Mouse (Mus musculus) stomach, embryonic 16.5 days (tissue): ENCODE results near the gene Spns1. TPM values are rescaled to one million over a fixed set of nuclear protein-coding genes. Genes with fewer than 3 reads are reported as not detected.

Experiments used
- ATAC-seq: fragments of 200-750 bp; cut with Nextera tagmentation; 2 replicates; pipeline ENCODE4 v1.8.0; 2017; ENCODE audit warnings: moderate number of reproducible peaks, moderate TSS enrichment; ENCODE audit not compliant: insufficient read depth, low FRiP score
- H3K27ac ChIP-seq: fragments of 300-500 bp; sonication (generic); 2 replicates; pipeline ENCODE4 v1.5.1; 2014; ENCODE audit warnings: low read length
- H3K27me3 ChIP-seq: fragments of 300-500 bp; sonication (generic); 2 replicates; pipeline ENCODE4 v1.6.1; 2014; ENCODE audit warnings: low read length, control low read depth, mixed read lengths; ENCODE audit not compliant: control insufficient read depth, insufficient read depth
- H3K36me3 ChIP-seq: fragments of 300-500 bp; sonication (generic); 2 replicates; pipeline ENCODE4 v1.6.1; 2014; ENCODE audit warnings: low read length; ENCODE audit not compliant: control insufficient read depth, insufficient read depth
- H3K4me1 ChIP-seq: fragments of 300-500 bp; sonication (generic); 2 replicates; pipeline ENCODE4 v1.6.1; 2014; ENCODE audit warnings: low read length, control low read depth, mixed read lengths; ENCODE audit not compliant: control insufficient read depth, insufficient read depth
- H3K4me2 ChIP-seq: fragments of 300-500 bp; sonication (generic); 2 replicates; pipeline ENCODE4 v1.6.1; 2014; ENCODE audit warnings: low read depth, low read length, mixed read lengths
- H3K4me3 ChIP-seq: fragments of 300-500 bp; sonication (generic); replicated peaks from 2 replicates; pipeline ENCODE4 v1.5.1; 2014; ENCODE audit warnings: mild to moderate bottlenecking, low read length
- H3K9ac ChIP-seq: fragments of 300-500 bp; sonication (generic); 2 replicates; pipeline ENCODE4 v1.6.1; 2014; ENCODE audit warnings: low read length
- H3K9me3 ChIP-seq: fragments of 300-500 bp; sonication (generic); replicated peaks from 2 replicates; pipeline ENCODE4 v1.6.1; 2016; ENCODE audit warnings: low read length, control low read depth; ENCODE audit not compliant: control insufficient read depth
- WGBS: fragments of 180-500 bp; shearing (Covaris S2); extraction: QIAGEN DNeasy Blood & Tissue Kit; methylation state at CpG from one replicate; pipeline ENCODE4 v1.1.7; 2014; 5-methylcytosine and 5-hydroxymethylcytosine counted together
- polyA plus RNA-seq: library from polyadenylated mRNA; unstranded; fragments of >200 nt; fragmentation: Nextera tagmentation; extraction: Ambion mirVana; gene quantifications from 2 replicates; pipeline ENCODE4 v1.2.1, GENCODE M21; 2015

Gene Spns1
- polyA plus RNA-seq = 48.1 and 52.4 TPM in 2 replicates

- ATAC-seq = peak; percentile 97
- no peaks in the 10 kb centered on the region for H3K9me3 ChIP-seq
- H3K4me1 ChIP-seq = peaks cover 10% of the 10 kb centered on the region
- H3K4me3 ChIP-seq = peak within 1 kb of the TSS; percentile 80
- H3K4me2 ChIP-seq = peak within 1 kb of the TSS; percentile 96
- WGBS = under 1% methylated on average over 33 of the region's 33 CpGs
- H3K36me3 ChIP-seq = no peaks in the 10 kb centered on the region
- H3K27ac ChIP-seq = peak within 1 kb of the TSS; percentile 63
- H3K27me3 ChIP-seq = no peaks in the 10 kb centered on the region
- peak within 1 kb of the TSS; percentile 81 for H3K9ac ChIP-seq
These were observed at the start of gene Spns1 for GRCm38 (mm10) chr7:126377278-126378158. TSS of gene Spns1 (minus strand) at chr7:126377450.

GRCm38 (mm10) chr7:126424161-126424560 is 46.9 kb upstream of the Spns1 start:
- Histone ChIP-seq H3K4me1 (peaks cover 8% of the 10 kb centered on the region), H3K9ac (no peak overlapping the region), H3K27me3 (no peaks in the 10 kb centered on the region), H3K4me3 (no peak overlapping the region), H3K9me3 (no peaks in the 10 kb centered on the region), H3K27ac (no peak overlapping the region), H3K4me2 (no peak overlapping the region), H3K36me3 (no peaks in the 10 kb centered on the region)
- ATAC-seq = no peak
- 78% methylated on average over 6 of the region's 6 CpGs for WGBS

GRCm38 (mm10) chr7:126421756-126422155 is 44.5 kb upstream of the Spns1 start:
- H3K9ac ChIP-seq = no peak overlapping the region
- no peak overlapping the region for H3K27ac ChIP-seq
- H3K27me3 ChIP-seq = no peaks in the 10 kb centered on the region
- no peak overlapping the region for H3K4me3 ChIP-seq
- H3K4me2 ChIP-seq = no peak overlapping the region
- ATAC-seq = no peak
- H3K4me1 ChIP-seq = no peaks in the 10 kb centered on the region
- no peaks in the 10 kb centered on the region for H3K36me3 ChIP-seq
- no peaks in the 10 kb centered on the region for H3K9me3 ChIP-seq
- WGBS = 80% methylated on average over 5 of the region's 5 CpGs

- Histone ChIP-seq H3K4me2 (no peak overlapping the region), H3K4me3 (no peak overlapping the region), H3K27me3 (no peaks in the 10 kb centered on the region), H3K9me3 (no peaks in the 10 kb centered on the region), H3K27ac (no peak overlapping the region), H3K9ac (no peak overlapping the region), H3K4me1 (no peaks in the 10 kb centered on the region), H3K36me3 (no peaks in the 10 kb centered on the region)
- no peak for ATAC-seq
- 38% methylated on average over 3 of the region's 3 CpGs for WGBS
These were observed 41.2 kb upstream of the Spns1 start for GRCm38 (mm10) chr7:126418496-126418895.

- 89% methylated on average over 4 of the region's 4 CpGs for WGBS
- H3K4me1 ChIP-seq = no peaks in the 10 kb centered on the region
- H3K9me3 ChIP-seq = no peaks in the 10 kb centered on the region
- no peak overlapping the region for H3K27ac ChIP-seq
- H3K27me3 ChIP-seq = no peaks in the 10 kb centered on the region
- no peak overlapping the region for H3K9ac ChIP-seq
- H3K4me3 ChIP-seq = no peak overlapping the region
- no peak overlapping the region for H3K4me2 ChIP-seq
- no peaks in the 10 kb centered on the region for H3K36me3 ChIP-seq
- ATAC-seq = no peak
These were observed 40.4 kb upstream of the Spns1 start for GRCm38 (mm10) chr7:126417606-126418005.

- Histone ChIP-seq H3K4me2 (no peak overlapping the region), H3K9me3 (no peaks in the 10 kb centered on the region), H3K27me3 (no peaks in the 10 kb centered on the region), H3K27ac (no peak overlapping the region), H3K4me3 (no peak overlapping the region), H3K9ac (no peak overlapping the region), H3K4me1 (no peaks in the 10 kb centered on the region), H3K36me3 (no peaks in the 10 kb centered on the region)
- WGBS = 59% methylated on average over 8 of the region's 8 CpGs
- ATAC-seq = no peak
These were observed 39.8 kb upstream of the Spns1 start for GRCm38 (mm10) chr7:126417045-126417444.

- no peaks in the 10 kb centered on the region for H3K36me3 ChIP-seq
- no peaks in the 10 kb centered on the region for H3K4me1 ChIP-seq
- no peak for ATAC-seq
- no peak overlapping the region for H3K4me3 ChIP-seq
- H3K9me3 ChIP-seq = no peaks in the 10 kb centered on the region
- no peak overlapping the region for H3K27ac ChIP-seq
- no peak overlapping the region for H3K9ac ChIP-seq
- 58% methylated on average over 2 of the region's 2 CpGs for WGBS
- H3K4me2 ChIP-seq = no peak overlapping the region
- no peaks in the 10 kb centered on the region for H3K27me3 ChIP-seq
These were observed 39.4 kb upstream of the Spns1 start for GRCm38 (mm10) chr7:126416615-126417014.

GRCm38 (mm10) chr7:126414725-126415124 is 37.5 kb upstream of the Spns1 start, which contains the start of gene Cd19:
TSS of gene Cd19 (minus strand) at chr7:126414889.
- Histone ChIP-seq H3K9ac (no peak within 1 kb of the TSS), H3K36me3 (no peaks in the 10 kb centered on the region), H3K27me3 (no peaks in the 10 kb centered on the region), H3K4me1 (no peaks in the 10 kb centered on the region), H3K27ac (no peak within 1 kb of the TSS), H3K4me3 (no peak within 1 kb of the TSS), H3K9me3 (no peaks in the 10 kb centered on the region), H3K4me2 (no peak within 1 kb of the TSS)
- ATAC-seq = no peak
- WGBS = 83% methylated on average over 6 of the region's 6 CpGs

GRCm38 (mm10) chr7:126411061-126411460 is 33.8 kb upstream of the Spns1 start:
- Histone ChIP-seq H3K4me2 (no peak overlapping the region), H3K4me1 (no peaks in the 10 kb centered on the region), H3K4me3 (no peak overlapping the region), H3K9me3 (no peaks in the 10 kb centered on the region), H3K27ac (no peak overlapping the region), H3K27me3 (no peaks in the 10 kb centered on the region), H3K36me3 (no peaks in the 10 kb centered on the region), H3K9ac (no peak overlapping the region)
- 86% methylated on average over 4 of the region's 4 CpGs for WGBS
- no peak for ATAC-seq
